Mouse (Mus musculus) adrenal gland, adult 2 months (tissue): ENCODE data around the gene Akr1b3. TPM values are rescaled to one million over a fixed set of nuclear protein-coding genes. Genes with fewer than 3 reads are reported as not detected.

Source experiments
- DNase-seq: peaks from one replicate; pipeline ENCODE4 v3.0.0; 2021
- polyA plus RNA-seq: library from polyadenylated mRNA; depleted of rRNA; stranded (reverse); fragments of >200 nt; gene quantifications from 2 replicates; pipeline ENCODE4 v1.2.3, GENCODE M21; 2012
- total RNA-seq, 2 experiments: library from RNA; stranded (reverse); gene quantifications; 2 replicates each; pipeline ENCODE4 v1.2.3; 2021

The Akr1b3 gene
- total and polyA plus RNA-seq, 3 experiments = 213 to 352 (median 232) TPM

GRCm38 (mm10) chr6:34331379-34331778 lies 14.1 kb upstream of the Akr1b3 start:
- DNase-seq = peak; percentile 81

- no peak for DNase-seq
Observed at GRCm38 (mm10) chr6:34322121-34322520, 4.8 kb upstream of the Akr1b3 start.

GRCm38 (mm10) chr6:34318636-34319035 lies 1.4 kb upstream of the Akr1b3 start:
- DNase-seq = no peak

- DNase-seq = peak; percentile 67
Observed at GRCm38 (mm10) chr6:34318172-34318571, 894 bp upstream of the Akr1b3 start.

- DNase-seq = no peak
Observed at GRCm38 (mm10) chr6:34313921-34314320, 3.4 kb downstream of the Akr1b3 start.

GRCm38 (mm10) chr6:34313386-34313785 lies 3.9 kb downstream of the Akr1b3 start:
- DNase-seq = no peak

GRCm38 (mm10) chr6:34310023-34310595 lies 7.2 kb downstream of the Akr1b3 start:
- DNase-seq = peak; percentile 68

GRCm38 (mm10) chr6:34309526-34309925 lies 7.8 kb downstream of the Akr1b3 start:
- DNase-seq = no peak

- DNase-seq = no peak
Observed at GRCm38 (mm10) chr6:34306797-34307196, 10.5 kb downstream of the Akr1b3 start.

- DNase-seq = peak; percentile 67
Observed at GRCm38 (mm10) chr6:34304675-34305241, 12.5 kb downstream of the Akr1b3 start.

- DNase-seq = no peak
Observed at GRCm38 (mm10) chr6:34297055-34297454, 20.2 kb downstream of the Akr1b3 start.

- no peak for DNase-seq
Observed at GRCm38 (mm10) chr6:34295437-34295836, 21.8 kb downstream of the Akr1b3 start.

GRCm38 (mm10) chr6:34292882-34293487 lies 24.3 kb downstream of the Akr1b3 start:
- peak; percentile 80 for DNase-seq

- no peak for DNase-seq
Observed at GRCm38 (mm10) chr6:34292196-34292881, 24.9 kb downstream of the Akr1b3 start.

- no peak for DNase-seq
Observed at GRCm38 (mm10) chr6:34290681-34291080, 26.6 kb downstream of the Akr1b3 start.

- no peak for DNase-seq
Observed at GRCm38 (mm10) chr6:34290091-34290490, 27.2 kb downstream of the Akr1b3 start.

- no peak for DNase-seq
Observed at GRCm38 (mm10) chr6:34288098-34288497, 29.2 kb downstream of the Akr1b3 start.

- no peak for DNase-seq
Observed at GRCm38 (mm10) chr6:34286841-34287240, 30.4 kb downstream of the Akr1b3 start.

- no peak for DNase-seq
Observed at GRCm38 (mm10) chr6:34278385-34278784, 38.9 kb downstream of the Akr1b3 start.

- peak; percentile 54 for DNase-seq
Observed at GRCm38 (mm10) chr6:34277665-34278064, 39.6 kb downstream of the Akr1b3 start.

- peak; percentile 27 for DNase-seq
Observed at GRCm38 (mm10) chr6:34274346-34274745, 42.9 kb downstream of the Akr1b3 start.

GRCm38 (mm10) chr6:34273073-34273472 lies 44.2 kb downstream of the Akr1b3 start:
- no peak for DNase-seq

- DNase-seq = no peak
Observed at GRCm38 (mm10) chr6:34272462-34272861, 44.8 kb downstream of the Akr1b3 start.
